Mouse (Mus musculus) bone marrow macrophage, adult 2 months (primary cell): ENCODE results near the gene Begain.

ENCODE experiments used
- CTCF ChIP-seq: IDR thresholded peaks from 2 replicates; pipeline ENCODE4 v1.5.1; 2012; ENCODE audit warnings: low read depth, mild to moderate bottlenecking, low read length, moderate library complexity
- POLR2A ChIP-seq: IDR thresholded peaks from 2 replicates; pipeline ENCODE4 v1.6.1; 2012; ENCODE audit warnings: mild to moderate bottlenecking, low read depth, low read length, borderline replicate concordance

GRCm38 (mm10) chr12:109085046-109085445 lies 17.0 kb upstream of the Begain start:
- TF ChIP-seq CTCF (no peak), POLR2A (no peak)
